8 mouse cellular contexts compared by ENCODE assay signal in genomic region chr13:68999826-69000225, GRCm38 (mm10). TPM values are rescaled to one million over a fixed set of nuclear protein-coding genes. Genes with fewer than 3 reads are reported as not detected.
DNase-seq lines count a peak whose midpoint lies in the region; ATAC-seq and TF ChIP-seq lines count a peak whose summit lies in the region.
"Had no signal": no experiment of that assay in that cellular context is flagged by ENCODE, and none has a peak within 500 bp of the region (broad histone marks: within the 10 kb centered on the region; RNA-seq: fewer than 3 reads in every experiment).

No protein-coding gene starts in this region.

- no peak for ATAC-seq in lung, embryonic 14.5 days (ENCODE audit: insufficient read depth)
- ATAC-seq in forebrain, embryonic 14.5 days = no peak
- no peak for ATAC-seq in limb, embryonic 12.5 days (ENCODE audit: insufficient number of reproducible peaks, insufficient read depth, low FRiP score, low TSS enrichment, low read depth)
- no peak for ATAC-seq in stomach, embryonic 14.5 days (ENCODE audit: insufficient number of reproducible peaks, insufficient read depth, low FRiP score, low read depth)

- H3K4me1 ChIP-seq in lung, embryonic 14.5 days (ENCODE audit: insufficient read depth) = no peaks in the 10 kb centered on the region; the same call in 1 of the 2 replicates
- peaks cover 11% of the 10 kb centered on the region; the same call in 1 of the 2 replicates for H3K4me1 ChIP-seq in forebrain, embryonic 14.5 days (ENCODE audit: control insufficient read depth, insufficient read depth, low read length)
- H3K4me1 ChIP-seq in limb, embryonic 12.5 days (replicated peaks) = peaks cover 20% of the 10 kb centered on the region
- H3K4me1 ChIP-seq in stomach, embryonic 14.5 days (ENCODE audit: control insufficient read depth, insufficient read depth, low read length) = 0 out of 2 replicates have a peak, but pooled peaks cover 8% of the 10 kb centered on the region

- H3K9ac ChIP-seq in lung, embryonic 14.5 days = peak overlapping the region; percentile 75
- H3K9ac ChIP-seq in forebrain, embryonic 14.5 days (ENCODE audit: low read length) = peak overlapping the region; percentile 71; the same call in 1 of the 2 replicates
- peak overlapping the region; percentile 74; the same call in 1 of the 2 replicates for H3K9ac ChIP-seq in limb, embryonic 12.5 days (replicated peaks)
- no peak overlapping the region for H3K9ac ChIP-seq in stomach, embryonic 14.5 days (replicated peaks; ENCODE audit: low read depth, low read length)

- no peaks in the 10 kb centered on the region for H3K36me3 ChIP-seq in lung, embryonic 14.5 days (ENCODE audit: insufficient read depth)
- no peaks in the 10 kb centered on the region for H3K36me3 ChIP-seq in forebrain, embryonic 14.5 days (ENCODE audit: control insufficient read depth, insufficient read depth, low read length)
- H3K36me3 ChIP-seq in limb, embryonic 12.5 days = no peaks in the 10 kb centered on the region
- H3K36me3 ChIP-seq in stomach, embryonic 14.5 days (ENCODE audit: control insufficient read depth, insufficient read depth, low read length) = no peaks in the 10 kb centered on the region

- peak overlapping the region; percentile 32; the same call in 1 of the 2 replicates for H3K27ac ChIP-seq in lung, embryonic 14.5 days (ENCODE audit: low read depth)
- no peak overlapping the region for H3K27ac ChIP-seq in forebrain, embryonic 14.5 days (ENCODE audit: low read depth, low read length)
- H3K27ac ChIP-seq in limb, embryonic 12.5 days = no peak overlapping the region
- H3K27ac ChIP-seq in stomach, embryonic 14.5 days (ENCODE audit: low read length) = no peak overlapping the region
- H3K27ac ChIP-seq: macrophage had no signal

- no peak for DNase-seq in lung, embryonic 14.5 days
- DNase-seq in lung, postnatal 36 days = no peak
- DNase-seq in forebrain, embryonic 14.5 days (ENCODE audit: low spot score) = no peak
- DNase-seq in adrenal gland, postnatal 25 days = no peak
- no peak for DNase-seq in adrenal gland, postnatal 14 days

- H3K4me3 ChIP-seq in lung, embryonic 14.5 days (ENCODE audit: low read depth, low read length) = peak overlapping the region; percentile 63
- H3K4me3 ChIP-seq in forebrain, embryonic 14.5 days (ENCODE audit: low read depth, low read length) = peak overlapping the region; percentile 57
- peak overlapping the region; percentile 69 for H3K4me3 ChIP-seq in limb, embryonic 12.5 days (replicated peaks)
- H3K4me3 ChIP-seq in stomach, embryonic 14.5 days (ENCODE audit: low read depth, low read length) = 0 out of 2 replicates have a peak overlapping the region, but pooled peaks have one; percentile 61

- H3K4me2 ChIP-seq in lung, embryonic 14.5 days = peak overlapping the region; percentile 72
- peak overlapping the region; percentile 95 for H3K4me2 ChIP-seq in forebrain, embryonic 14.5 days (ENCODE audit: low read length)
- peak overlapping the region; percentile 93 for H3K4me2 ChIP-seq in limb, embryonic 12.5 days
- H3K4me2 ChIP-seq in stomach, embryonic 14.5 days (replicated peaks; ENCODE audit: low read depth, low read length) = peak overlapping the region; percentile 92

- H3K27me3 ChIP-seq in lung, embryonic 14.5 days (ENCODE audit: insufficient read depth, low read length) = peaks cover 8% of the 10 kb centered on the region; the same call in 1 of the 2 replicates
- H3K27me3 ChIP-seq in forebrain, embryonic 14.5 days (replicated peaks; ENCODE audit: control insufficient read depth, insufficient read depth, low read length) = peaks cover 7% of the 10 kb centered on the region; the same call in 1 of the 2 replicates
- peaks cover 9% of the 10 kb centered on the region for H3K27me3 ChIP-seq in limb, embryonic 12.5 days
- no peaks in the 10 kb centered on the region for H3K27me3 ChIP-seq in stomach, embryonic 14.5 days (ENCODE audit: control insufficient read depth, insufficient read depth, low read length)

- no peak for TF ChIP-seq CTCF in lung, embryonic 14.5 days (IDR thresholded peaks at IDR 0.05; ENCODE audit: low read depth)

- WGBS in lung, embryonic 14.5 days = 43% methylated on average over 5 of the region's 5 CpGs
- 49% methylated on average over 5 of the region's 5 CpGs for WGBS in forebrain, embryonic 14.5 days
- WGBS in limb, embryonic 12.5 days = 41% methylated on average over 5 of the region's 5 CpGs
- 34% methylated on average over 5 of the region's 5 CpGs for WGBS in stomach, embryonic 14.5 days

- no peaks in the 10 kb centered on the region for H3K9me3 ChIP-seq in lung, embryonic 14.5 days (ENCODE audit: low read depth, low read length)
- no peaks in the 10 kb centered on the region for H3K9me3 ChIP-seq in forebrain, embryonic 14.5 days (replicated peaks; ENCODE audit: control insufficient read depth, low read length)
- no peaks in the 10 kb centered on the region for H3K9me3 ChIP-seq in limb, embryonic 12.5 days
- H3K9me3 ChIP-seq in stomach, embryonic 14.5 days (ENCODE audit: control insufficient read depth, low read depth, low read length) = no peaks in the 10 kb centered on the region

RNA-seq across cellular contexts. Expression of gene Adcy2, which starts 0.5 kb away (rescaled TPM):
- 23.8 and 24.4 TPM in 2 replicates for polyA plus RNA-seq in lung, embryonic 14.5 days (2014; fragmentation: Nextera tagmentation; extraction: Ambion mirVana)
- polyA plus RNA-seq in forebrain, embryonic 14.5 days (2014; fragmentation: Nextera tagmentation; extraction: Ambion mirVana) = 3.1 and 3.2 TPM in 2 replicates
- 4.5 and 5.3 TPM in 2 replicates for polyA plus RNA-seq in limb, embryonic 12.5 days (2016; fragmentation: Nextera tagmentation; extraction: Ambion mirVana)
- polyA plus RNA-seq in stomach, embryonic 14.5 days (2014; fragmentation: Nextera tagmentation; extraction: Ambion mirVana) = 4.7 and 5.0 TPM in 2 replicates
- 0.48 and 0.52 TPM in 2 replicates for total RNA-seq in adrenal gland, postnatal 25 days (2021)
- 0.93 and 1.4 TPM in 2 replicates for total RNA-seq in adrenal gland, postnatal 14 days (2021)
